Mouse (Mus musculus) cerebellum, adult 9-11 months (tissue): ENCODE measurements at regions not wholly inside any gene's neighbourhood (a gene's known extent, or its start where the extent isn't known, plus 50 kb on each side); places are given as distances from the start of the nearest gene placed in this dataset.

Experiments
- DNase-seq: peaks from one replicate; pipeline ENCODE4 v3.0.0; 2022

DNA sequence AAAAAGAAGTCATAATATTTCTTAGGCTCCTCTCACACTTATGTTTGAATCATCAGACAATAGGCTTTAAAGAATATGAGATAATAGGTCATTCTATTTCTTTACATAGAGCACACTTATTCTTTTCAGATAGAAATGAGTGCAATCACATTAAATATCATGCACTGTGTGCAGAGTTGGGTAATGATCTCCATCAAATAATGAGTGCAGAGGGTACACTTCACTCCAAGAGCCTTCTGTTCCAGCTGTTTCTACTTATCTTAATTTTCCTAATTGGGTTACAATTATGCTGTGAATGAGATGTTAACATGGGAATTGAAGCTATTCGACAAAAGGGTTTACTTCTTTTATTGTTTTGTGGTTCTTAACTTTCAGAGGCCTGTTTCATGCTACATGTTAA is 707.5 kb upstream of the Mdga2 start:
- no peak for DNase-seq

DNA sequence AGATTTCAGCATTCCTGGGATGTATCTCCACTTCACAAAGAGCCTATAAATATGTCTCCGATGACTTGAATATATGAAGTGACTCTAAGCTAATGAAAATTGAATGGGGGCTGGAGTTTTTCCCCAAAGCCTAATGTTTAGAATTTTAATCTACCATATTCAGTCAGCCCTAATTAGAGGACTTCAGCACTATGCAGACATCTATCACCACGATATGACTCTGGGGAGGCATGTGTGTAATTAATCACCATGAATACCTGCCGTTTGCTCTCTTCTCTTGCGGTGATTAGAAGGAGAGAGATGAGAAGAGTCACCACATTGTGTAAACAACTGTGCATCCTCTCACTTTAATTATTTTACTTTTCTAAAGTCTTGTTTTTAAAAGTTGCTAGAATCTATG is 692.3 kb upstream of the Mdga2 start:
- DNase-seq: no peak

- no peak for DNase-seq
These were observed 664.9 kb upstream of the Mdga2 start for GRCm38 (mm10) chr12:67887296-67887695.

DNA sequence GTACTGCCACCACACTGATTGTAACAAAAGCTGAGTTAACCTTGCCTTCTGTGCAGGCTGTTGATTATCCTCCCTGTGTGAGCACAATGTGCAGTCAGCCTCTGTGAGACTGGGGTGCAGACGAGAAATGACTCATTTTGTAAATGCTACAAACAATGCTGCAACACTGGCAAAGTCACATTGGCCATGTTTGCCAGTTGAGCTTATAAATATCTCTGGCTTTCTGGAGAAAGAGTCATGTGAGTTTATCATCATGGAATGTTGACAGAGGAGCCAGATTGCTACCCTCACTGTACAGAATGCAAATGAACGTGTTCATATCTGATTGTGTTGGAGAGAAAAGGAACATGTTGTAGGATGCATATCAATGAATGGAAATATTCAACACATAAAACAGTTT is 640.3 kb upstream of the Mdga2 start:
- DNase-seq: no peak

DNA sequence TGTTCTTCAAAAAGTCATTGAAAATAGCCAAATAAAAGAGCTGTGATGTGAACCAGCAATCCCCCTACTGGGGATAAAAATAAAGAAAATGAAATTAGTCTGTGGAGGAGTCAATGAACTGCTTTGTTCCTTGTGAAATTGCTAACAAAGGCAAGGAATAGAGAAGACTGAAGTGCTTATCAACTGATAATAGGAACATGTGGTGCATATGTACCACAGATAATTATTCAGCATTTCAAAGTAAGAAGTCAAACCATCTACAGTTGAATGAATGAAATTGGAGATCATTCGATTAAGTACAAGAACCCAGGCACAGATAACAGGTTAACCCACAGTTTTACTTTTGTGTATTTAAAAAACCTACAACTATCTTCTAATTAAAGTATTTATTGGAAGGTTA is 638.4 kb upstream of the Mdga2 start:
- DNase-seq: no peak

GRCm38 (mm10) chr12:67852625-67853024 is 630.3 kb upstream of the Mdga2 start:
- no peak for DNase-seq

- no peak for DNase-seq
These were observed 625.2 kb upstream of the Mdga2 start for GRCm38 (mm10) chr12:67847517-67847916.

DNA sequence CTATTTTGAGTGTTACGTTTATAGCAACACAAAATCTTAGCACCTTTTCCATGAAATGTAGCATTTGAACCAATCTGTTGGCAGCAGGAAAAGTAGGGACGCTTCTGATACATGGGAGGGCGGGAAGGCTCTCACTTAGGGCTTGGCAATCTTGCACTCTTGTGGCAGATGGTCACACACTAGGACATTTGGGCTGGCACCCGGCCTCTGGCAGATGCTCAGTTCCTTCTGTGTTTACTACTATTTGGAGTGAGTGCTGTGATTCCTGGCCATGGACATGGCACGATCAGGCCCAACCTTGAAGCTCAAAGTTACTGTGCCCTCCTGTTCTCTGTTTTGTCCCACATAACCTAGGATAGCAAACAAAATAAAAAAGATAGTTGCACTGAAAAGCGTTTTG is 581.9 kb upstream of the Mdga2 start:
- peak; percentile 80 for DNase-seq

GRCm38 (mm10) chr12:67799776-67800175 is 577.4 kb upstream of the Mdga2 start:
- DNase-seq: no peak
